Mouse (Mus musculus): ENCODE measurements around the gene Olfr855.

Gene Olfr855

DNA sequence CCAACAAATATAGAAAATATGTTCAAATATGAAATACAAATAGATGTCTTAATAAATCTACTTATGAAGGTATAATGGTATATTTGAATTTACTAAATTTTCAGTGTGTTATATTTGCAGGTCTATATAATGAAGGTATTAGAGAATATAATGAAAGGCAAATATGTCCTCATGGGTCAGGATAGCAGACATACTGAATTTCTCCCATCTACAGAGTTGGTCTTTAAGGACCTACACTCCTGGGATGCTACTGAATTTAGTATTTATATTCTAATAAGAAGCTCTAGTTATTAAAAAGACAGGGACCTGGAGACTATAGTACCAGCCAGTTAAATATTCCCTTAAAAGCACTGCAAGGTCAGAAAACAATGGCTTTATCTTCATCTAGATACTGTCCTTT is at the start of gene Olfr855:
Gene Olfr855 (plus strand): TSS at position 301 of the 400 bp plus-strand sequence.
- no peak for DNase-seq

DNA sequence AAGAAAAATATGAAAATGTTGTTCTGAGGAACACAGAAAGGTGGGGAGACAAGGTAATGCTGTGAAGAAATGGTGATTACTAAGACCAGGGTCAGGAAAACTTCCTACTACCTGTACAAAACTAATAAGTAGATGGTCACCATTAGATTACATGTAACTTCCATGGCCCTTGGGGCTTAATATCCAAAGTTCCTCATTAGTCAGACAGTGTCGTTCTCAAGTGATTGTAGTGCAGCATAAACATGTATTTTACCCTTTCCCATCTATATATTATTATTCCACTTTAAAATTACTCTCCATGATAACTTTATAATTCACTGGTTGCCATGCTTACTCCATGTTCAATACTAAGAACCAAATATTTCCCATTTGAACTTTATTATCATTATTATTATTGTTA is 41.4 kb upstream of the Olfr855 start, which contains the start of gene Olfr853:
Gene Olfr853 (minus strand): TSS at position 101 of the 400 bp plus-strand sequence.
- DNase-seq, result no peak

DNA sequence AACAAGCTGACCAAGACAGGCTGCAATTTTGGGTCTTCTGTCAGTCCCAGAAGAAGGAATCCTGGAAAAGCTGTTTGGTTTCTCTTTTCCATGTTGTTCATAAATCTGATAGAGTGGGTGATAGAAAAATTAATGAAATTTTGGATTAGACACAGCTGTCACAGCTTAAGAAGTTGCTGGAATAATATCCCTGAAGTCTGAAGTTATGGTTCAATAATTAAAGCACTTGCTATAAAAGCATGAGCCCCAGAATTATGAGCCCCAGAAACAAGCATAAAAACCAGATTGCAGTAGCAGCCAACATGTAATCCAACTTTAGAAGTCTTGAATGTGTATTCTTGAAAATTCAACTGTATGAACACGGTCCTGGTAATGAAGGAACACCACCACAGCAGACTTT is 15.1 kb upstream of the Olfr855 start, which contains the start of gene Olfr854:
Gene Olfr854 (minus strand): TSS at position 101 of the 400 bp plus-strand sequence.
- no peak for DNase-seq

DNA sequence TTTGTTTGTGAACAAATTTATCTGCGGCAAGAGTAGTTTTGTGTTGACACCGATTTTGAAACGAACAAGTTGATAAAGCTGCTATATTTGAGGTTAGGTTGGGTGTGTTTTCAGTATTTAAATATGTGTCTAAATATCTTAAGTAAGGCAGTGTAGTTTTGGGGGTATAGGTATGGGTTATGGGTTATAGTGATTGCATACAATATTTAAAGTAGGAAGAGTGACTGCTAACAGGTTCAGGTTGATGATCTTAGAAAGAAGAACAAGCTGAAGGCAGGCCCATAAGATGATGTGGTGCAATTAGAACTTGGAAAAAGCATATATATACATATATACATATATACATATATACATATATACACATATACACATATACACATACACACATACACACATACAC is 38.9 kb downstream of the Olfr855 start:
- no peak for DNase-seq

DNA sequence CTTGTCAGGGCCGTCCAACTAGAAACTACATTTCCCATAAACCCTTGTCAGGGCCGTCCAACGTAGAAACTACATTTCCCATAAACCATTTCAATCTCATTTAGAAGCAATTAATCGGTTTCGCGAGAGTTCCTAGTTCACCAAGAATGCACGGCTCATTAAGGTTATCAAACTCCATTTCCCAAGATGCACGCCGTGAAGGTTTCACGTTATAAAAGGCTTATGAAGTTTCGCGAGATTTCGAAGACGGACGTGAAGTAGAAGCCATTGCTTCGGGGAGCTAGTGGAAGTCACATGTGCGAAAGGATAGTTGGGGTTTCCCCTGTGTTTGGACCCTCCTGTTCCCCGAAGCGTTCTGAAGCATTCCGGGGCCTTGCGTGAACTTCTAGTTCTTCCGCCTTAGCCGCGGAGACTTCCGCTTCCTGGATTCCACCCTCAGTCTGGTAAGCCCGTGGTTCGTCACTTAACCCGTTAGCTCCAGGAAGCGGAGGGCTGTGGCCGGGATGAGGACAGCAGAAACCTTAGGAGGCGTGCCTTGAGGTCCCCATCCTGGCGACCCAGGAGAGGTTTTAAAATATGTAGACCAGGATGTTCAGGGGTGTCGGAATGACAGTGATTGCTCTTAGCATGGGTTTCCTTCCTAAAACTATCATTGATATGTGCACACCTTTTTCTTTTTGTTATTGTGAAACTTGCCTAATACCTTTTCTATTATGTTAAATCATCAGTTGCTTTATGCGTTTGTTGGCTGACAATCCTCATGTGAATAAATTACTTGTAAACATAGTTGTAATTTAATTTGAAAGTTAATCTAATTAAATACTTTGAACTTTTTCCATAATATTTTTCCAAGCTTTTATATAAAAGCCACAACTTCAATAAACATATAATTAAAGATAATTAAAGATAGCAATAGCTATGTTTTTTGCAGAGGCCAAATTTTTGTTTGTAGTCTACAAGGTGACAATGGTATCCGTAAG is 39.7 kb downstream of the Olfr855 start, which contains the start of gene Zfp317:
Gene Zfp317 (plus strand): TSS at position 260 of the 980 bp plus-strand sequence.
- DNase-seq, result peak; percentile 95

DNA sequence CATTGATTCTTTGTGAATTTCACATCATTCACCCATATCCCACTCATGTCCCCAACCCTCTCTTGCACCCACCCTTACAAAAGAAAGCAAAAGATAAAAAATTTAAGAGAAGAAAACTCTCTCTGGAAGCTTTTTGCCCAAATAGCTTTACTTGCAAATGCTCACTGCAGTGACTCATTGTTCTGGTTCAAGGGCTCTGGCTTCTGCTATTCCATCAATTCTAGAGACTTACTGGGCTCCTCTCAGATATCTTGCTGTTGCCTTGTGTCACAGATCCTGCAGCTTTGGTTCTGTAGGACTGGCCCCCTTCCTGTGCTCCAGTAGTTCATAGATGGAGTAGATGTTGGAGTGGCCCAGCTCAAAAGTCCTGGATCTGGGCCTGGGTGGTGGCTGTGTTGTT is 47.2 kb downstream of the Olfr855 start:
- no peak for DNase-seq
